Mouse (Mus musculus) spleen, adult 2 months (tissue): Measurements from ENCODE around the gene Bcr.

Experiments
- CTCF ChIP-seq: fragments of 200-500 bp; IDR thresholded peaks from 2 replicates; pipeline ENCODE4 v1.5.1; 2011; ENCODE audit warnings: mild to moderate bottlenecking, inconsistent platforms; ENCODE audit not compliant: insufficient read depth, insufficient read length, insufficient replicate concordance; ENCODE audit errors: extremely low read depth
- POLR2A ChIP-seq: fragments of 200-500 bp; IDR thresholded peaks from 2 replicates; pipeline ENCODE4 v1.6.1; 2011; ENCODE audit warnings: low read depth, low read length, inconsistent platforms

DNA sequence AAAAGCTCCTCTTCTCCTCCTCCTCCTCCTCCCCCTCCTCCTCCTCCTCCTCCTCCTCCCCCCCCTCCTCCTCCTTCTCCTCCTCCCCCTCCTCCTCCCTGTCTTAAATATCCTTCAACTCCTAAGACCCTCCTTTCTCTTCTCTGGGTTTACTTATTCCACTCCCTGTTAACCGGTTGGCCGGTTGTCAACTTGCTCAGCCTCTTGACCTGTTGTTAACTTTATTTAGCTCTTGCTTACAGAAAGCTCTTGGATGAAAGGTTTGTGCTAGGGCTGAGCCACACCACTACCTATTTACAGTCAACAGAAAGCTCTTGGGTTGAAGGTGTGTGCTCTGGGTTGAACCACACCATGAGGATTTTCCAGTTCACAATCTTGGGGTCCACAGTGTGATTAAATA lies 40.1 kb upstream of the Bcr start:
- TF ChIP-seq CTCF (no peak), POLR2A (no peak)
